Mouse (Mus musculus): ENCODE results near the gene Prpf6.

Gene Prpf6

DNA sequence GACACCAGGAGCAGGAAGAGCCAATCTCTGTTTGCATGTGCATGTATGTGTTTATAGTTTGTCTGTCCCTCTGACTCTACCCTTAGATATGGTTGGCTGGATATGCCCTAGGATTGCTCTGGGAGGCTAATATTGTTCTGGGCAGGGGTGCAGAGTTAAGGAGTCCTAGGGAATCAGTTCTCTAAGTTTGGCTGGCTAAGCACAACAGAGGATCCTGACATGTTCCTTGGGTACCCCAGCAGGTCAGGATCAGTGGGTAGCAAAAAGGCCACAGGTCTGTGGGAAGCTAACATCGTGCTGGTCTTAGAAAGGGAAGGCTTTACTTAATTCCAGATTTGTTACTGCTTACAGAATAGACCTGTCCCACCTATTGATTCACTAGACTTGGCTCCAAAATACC lies 12.0 kb upstream of the Prpf6 start:
- peak in 1 of 2 experiments; percentile 0 for DNase-seq (ENCODE audit: low spot score in 2 of 2)

DNA sequence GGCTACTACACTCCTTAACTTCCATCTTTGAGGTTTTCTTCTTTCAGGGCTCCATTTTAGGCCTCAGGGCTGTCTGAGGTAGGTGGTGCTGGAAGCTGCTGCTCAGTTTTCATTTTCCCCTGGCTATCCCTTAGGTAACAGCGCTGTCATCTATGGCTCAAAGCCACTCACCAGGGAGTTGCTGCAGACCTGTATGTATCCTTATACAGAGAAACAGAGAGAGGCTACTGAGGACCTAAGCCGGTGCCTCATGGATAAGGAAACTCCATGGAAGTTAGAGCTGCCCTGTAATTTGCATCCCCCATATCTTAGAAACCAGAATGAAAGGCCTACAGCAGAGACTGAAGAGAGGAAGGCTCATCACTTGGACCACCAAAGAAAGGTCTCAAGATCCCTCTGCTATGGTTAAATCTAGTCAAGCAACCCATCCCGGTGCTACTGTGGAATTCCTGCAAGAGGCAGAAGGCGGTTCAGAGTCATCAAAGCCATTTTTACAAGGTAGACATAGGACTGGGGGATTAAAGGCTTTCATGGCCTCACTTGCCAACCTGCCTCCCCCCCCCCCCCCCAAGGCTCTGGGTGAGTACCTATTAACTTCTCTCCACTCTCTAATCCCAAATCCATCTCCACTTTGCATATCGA lies 11.4 kb upstream of the Prpf6 start:
- peak in 1 of 2 experiments; percentile 0 for DNase-seq (ENCODE audit: low spot score in 2 of 2)

DNA sequence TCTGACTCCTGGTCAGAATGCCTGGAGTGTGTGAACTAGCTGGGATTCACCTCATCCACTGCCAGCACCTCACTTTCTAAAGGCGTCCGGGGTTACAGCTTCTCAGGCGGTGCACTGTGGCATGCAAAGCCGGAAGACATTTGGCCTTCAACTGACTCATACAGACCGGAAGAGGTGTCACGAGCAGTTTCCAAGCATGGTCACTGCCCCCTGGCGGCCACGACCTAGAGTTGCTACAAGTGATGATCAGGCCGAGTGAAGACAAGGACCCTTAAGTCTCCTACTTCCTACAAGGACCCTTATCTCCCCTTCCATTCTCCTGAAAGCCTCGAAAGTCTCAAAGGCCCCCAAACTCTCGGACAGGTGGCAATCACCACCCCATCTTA lies 10.7 kb upstream of the Prpf6 start:
- peak; percentile 83 to 87 for DNase-seq (ENCODE audit: low spot score in 2 of 2)

DNA sequence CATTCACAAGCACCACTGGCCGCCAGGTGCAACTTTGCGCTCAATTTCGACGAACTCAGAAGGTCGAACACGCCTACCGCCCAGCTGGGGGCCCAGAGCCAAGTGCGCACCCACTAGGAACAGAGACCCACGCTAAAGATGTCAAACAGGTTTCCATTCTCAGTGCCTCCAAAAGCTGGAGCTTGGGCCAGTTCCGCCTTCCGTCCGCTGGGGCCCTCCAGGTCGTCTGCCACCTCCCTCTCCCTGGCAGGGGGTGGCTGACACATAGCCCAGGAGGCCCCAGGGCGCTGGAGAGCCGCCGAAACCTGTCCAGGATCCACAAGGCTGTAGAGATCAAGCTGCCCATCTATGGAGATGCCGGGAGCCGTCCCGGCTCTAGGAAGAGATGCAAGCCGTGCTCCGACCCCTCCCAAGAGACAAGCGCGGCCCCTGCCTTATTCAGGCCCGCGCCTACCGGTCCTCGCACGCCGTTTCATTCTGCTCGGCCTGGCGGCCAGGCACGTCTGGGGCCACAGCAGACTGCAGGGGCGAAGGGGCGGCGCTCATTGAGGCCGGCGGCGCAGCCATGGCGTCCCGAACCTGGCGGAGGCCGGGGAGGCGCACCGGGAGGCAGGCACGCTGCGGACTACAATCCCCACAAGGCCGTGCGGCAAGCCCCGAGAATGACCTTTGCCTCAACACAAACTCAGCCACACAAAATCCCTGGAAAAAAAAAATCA lies 10.1 kb upstream of the Prpf6 start:
- peak; percentile 79 to 85 for DNase-seq (ENCODE audit: low spot score in 2 of 2)

DNA sequence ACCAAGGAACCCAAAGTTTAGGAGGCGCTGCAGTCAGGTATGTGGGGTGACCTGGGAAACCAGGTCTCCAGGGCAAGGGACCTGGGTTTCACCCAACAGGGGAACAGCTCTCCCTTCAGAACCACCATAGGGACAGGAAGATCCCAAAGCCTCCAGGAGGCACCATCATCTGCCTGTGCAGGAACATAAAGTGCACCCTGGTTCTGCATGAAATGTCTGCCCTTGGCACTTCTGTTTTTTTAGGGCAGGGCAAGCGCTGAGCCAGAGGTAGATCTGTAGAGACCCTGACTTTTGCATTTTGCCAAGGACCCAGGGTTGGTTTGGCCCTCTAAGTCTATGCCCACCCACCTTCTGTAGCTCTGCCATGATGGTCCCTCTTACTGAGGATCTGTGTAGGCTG lies 9.3 kb upstream of the Prpf6 start:
- DNase-seq (ENCODE audit: low spot score in 2 of 2), result no peak

DNA sequence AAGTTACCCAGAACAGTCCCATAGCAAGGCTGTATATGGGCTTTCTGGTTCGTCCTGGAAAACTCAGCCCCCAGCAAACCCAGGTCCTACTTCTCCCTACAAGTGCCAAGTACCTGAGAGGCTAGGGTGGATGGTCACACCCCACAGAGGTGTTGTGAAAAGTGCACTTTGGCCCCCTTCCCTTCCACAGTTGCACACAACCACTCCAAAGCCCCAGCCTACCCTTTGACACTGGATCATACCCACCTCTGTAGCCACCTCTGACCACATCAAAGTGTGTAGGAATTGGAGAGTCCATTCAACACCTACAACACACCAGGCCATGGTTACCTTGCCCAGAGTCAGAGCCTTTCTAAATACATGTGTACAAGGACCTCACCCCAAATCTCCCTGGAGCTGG lies 8.7 kb upstream of the Prpf6 start:
- DNase-seq (ENCODE audit: low spot score in 2 of 2), result no peak

DNA sequence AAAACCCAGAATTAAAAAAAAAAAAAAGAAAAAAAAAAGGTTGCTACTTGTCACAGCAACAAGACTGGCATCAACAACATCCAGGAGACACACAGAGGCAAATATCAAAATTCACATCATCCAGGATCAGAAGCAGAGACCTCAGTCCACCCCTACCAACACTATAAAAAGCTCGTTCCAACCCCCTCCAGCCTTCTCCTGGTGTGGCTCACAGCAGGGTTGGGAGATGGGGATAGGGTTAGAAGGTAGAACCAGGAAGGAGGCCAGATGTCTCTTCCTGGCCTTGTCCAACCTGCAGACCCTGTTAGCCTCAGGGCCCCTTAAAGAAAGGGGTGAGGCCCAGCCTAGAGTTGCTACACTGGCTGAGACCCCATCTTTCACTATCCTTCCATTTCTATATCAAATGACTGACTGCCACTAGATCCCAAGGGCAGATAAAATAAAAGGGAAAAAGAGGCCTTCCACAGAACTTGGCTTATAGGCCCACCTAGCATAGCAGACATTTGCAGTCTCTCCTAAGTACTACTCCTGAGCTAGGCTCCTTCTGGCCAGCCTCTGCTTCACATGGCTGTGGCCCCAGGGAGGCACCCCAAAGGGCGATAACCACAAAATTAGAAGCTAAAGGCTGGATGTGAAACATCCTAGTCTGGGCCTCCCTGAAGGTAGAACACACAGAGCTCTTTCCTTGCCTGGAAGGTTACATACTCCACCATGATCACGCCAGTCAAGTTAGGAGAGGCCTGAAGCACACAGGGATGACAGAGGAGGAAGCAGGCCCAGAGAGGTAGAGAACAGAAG lies 8.0 kb upstream of the Prpf6 start:
- DNase-seq (ENCODE audit: low spot score in 2 of 2), result no peak

DNA sequence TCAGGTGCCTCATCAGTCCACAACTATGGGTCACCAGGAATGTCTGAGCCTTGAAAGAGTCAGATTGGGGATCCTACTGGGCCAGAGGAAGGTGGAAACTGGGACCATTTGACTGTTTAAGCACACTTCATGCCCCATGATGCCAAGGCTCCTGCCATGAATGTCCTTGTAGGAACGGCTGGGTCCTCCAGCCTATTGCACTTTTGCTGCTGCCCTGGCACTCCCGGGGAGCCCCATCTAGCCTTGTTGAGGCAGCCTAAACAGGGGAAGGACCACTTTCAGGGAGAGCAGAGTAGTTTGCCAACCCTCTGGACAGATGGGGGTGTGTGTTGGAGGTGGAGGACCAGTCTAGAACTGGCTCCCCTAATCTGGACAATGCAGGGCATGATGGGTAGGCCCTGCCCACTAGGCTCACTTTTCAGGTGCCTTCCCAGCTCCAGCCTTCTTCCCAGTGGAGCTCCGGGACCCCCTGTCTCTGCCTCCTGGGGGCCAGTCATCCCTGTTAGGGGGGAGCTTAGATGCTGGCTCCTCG lies 7.2 kb upstream of the Prpf6 start, which contains the start of gene Uckl1:
Gene Uckl1, minus strand, starts transcription at position 482 of the 532 bp plus-strand sequence.
- no peak for DNase-seq (ENCODE audit: low spot score in 2 of 2)

DNA sequence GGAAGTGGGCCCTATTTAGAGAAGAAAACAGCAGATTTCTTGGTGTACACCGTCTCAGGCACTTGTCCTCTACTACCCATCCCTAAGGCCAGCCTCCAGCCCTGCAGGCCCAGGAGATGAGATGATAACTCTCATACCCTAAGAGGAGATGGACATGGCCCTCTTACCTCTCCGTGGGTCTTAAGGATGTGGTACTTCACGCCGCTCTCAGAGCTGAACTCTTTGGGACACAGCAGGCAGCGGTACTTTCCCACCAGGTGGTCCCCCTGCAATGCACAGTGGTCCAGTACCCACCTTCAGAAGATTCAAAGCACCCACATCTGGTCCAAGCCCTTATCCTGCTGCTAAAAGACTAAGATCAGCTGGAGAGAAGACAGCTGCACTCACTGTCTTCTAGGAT lies 6.2 kb upstream of the Prpf6 start:
- DNase-seq (ENCODE audit: low spot score in 2 of 2), result no peak

DNA sequence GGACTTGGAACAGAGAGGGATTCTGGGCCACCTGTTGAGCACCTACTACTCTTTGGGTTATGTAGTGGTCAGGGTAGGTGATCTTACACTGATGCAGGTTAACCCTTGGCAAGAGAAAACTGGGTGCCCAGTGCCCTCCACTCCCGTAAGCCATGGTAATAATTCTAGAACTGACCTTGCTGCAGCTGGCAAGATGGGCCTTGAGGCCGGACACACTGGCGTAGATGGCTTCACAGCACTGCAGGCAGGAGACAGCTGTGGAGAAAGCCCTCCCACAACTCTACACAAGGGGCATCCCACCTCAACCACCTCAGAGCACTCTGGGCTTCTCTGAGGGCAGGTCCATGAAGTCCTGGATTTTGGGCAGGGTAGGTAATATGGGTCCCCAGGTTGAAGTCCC lies 5.5 kb upstream of the Prpf6 start:
- no peak for DNase-seq (ENCODE audit: low spot score in 2 of 2)

DNA sequence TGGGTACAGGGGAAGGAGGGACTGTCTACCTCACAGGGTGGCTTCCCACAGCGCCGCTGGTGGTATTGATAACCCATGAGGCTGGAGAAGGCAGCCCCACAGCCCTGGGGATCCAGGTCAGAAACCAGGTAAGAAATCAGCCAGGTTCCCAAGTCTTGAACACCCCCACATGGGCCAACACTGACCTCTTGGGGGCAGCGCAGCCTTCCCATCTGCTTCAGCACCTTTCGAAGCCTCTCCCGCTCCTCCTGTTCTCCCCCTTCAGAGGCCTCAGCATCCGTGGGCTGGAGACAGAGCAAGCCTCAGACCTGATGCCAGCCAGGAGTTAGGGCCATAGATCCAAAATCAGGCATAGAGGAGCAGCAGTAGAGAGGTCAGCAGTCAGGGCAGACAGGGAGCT lies 3.9 kb upstream of the Prpf6 start:
- DNase-seq (ENCODE audit: low spot score in 2 of 2), result no peak

DNA sequence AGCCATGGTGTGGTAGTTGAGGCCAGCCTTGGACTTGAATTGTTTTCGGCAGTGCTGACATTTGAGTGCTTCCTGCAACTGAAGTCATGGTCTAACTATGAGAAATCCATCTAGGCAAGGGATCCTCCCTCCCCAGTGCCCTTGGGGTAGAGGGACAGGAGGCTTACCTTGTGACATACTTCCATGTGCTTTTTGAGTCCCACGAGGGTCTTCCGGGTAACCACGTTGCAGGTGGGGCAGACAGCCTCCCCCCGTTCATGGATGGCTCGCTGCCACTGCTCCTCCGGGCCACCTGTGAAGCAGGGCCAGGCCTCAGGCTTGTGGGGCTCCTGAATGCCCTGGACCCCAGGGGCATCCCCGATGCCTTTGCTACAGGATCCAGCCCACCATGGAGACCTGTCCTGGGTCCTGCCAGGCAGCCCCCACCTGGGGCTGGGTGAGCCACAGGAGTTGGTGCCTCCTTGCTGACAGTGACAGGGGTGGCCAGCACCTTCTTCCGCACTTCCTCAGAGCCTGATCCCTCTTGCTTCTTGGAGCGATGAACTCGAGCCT lies 3.4 kb upstream of the Prpf6 start:
- DNase-seq (ENCODE audit: low spot score in 2 of 2), result peak in 1 of 2 experiments; percentile 0

DNA sequence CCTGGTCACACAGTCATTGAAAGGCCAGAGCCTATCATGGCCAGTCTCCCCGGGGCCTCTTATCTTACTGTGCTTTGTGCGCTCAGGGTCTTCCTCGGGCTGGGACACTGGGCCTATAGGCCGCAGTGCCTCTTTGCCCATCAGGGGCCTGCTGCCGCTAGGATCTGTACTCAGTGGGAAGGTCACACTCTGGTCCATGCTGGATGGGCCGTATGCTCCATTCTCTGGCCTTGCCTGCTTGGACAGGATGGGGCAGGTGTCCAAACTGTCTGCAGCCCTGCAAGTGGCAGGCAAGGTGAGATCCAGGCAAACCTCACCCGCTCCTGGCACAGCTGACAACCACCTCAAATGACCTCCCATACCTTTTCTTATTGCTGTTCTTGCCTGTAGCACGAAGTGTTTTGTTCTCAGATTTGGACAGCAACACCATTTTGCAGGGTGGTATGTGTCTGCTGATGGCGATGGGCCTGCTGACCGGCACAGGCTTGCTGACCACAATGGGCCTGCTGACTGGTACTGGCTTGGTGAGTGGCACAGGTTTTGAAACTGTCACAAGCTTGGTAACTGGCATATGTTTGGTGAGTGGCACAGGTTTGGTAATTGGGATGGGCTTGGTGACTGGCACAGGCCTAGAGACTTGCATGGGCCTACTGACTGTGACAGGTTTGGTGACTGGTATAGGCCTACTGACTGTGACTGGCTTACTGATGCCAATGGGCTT lies 2.5 kb upstream of the Prpf6 start:
- peak in 1 of 2 experiments; percentile 0 for DNase-seq (ENCODE audit: low spot score in 2 of 2)

DNA sequence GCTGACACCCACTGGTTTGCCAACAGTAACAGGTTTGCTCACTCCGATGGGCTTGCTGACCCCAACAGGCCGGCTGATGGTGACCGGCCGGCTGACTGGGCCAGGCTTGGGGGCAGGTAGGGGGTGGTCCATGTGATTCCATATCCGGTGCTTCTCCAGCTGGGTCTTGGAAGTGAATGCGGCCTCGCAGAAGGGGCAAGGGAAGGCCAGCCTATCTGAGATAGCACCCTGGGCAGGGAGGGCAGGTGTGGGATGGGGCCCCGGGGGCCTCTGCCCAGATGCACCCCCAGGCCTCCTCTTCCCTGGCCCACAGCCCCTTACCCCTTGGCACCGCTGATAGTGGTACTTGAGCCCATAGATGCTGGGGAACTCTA lies 1.9 kb upstream of the Prpf6 start:
- DNase-seq (ENCODE audit: low spot score in 2 of 2), result no peak

DNA sequence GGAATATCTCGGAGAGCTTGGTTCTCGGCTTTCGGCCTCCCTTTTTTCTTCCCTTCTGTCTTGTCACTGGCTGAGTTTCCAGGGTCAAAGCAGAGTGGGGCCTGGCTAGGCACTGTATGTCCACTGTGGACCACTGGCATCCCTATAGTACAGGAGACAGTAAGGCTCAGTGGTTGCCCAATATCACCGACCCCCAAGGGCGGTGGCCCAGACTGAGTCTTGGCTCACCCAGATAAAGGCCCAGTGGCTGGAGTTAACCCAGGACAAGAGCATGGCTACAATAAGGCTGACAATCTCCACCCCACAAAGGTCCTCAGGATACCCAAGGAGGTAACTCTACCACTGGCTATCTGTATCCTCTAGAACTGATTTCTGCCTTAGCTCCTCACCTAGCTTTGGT lies 1.2 kb upstream of the Prpf6 start:
- no peak for DNase-seq (ENCODE audit: low spot score in 2 of 2)

DNA sequence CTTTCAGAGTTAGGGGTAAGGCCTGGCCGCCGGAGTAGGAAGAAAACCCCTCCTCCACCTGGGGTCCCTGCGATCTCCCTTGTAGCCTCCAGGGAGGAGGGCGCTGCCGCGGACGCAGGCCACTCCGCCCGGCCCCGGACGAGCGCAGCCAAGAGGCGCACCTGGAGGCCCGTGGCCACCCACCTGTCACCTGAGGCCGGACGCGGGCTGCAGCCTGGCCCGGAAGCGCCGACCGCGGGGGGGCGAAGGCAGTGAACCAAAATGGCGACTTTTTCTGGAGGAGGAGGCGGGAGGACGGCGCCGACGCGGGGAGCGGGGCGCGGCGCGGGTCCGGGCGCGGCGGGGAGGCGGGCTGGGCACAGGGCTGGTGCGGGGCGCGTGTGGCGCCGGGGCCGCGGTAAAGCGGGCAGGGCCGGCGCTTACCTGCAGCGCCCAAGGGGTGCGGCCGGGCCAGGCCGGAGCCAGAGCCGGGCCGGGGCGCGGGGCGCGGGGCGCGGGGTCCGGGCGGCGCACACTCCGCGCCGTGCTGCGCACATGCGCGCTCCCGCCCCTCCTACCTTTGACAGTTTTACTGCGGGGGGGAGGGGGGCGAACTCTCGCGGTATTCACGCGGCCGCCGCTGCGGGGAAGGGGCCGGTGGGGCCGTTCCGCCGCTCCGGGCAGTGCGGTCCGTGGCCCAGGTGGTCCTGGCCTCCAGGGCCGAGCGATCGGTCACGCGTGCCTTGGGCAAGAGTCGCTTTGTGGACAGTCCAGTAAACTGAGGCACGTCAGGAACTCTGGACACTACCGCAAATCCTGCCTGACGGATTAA lies 768 bp downstream of the Prpf6 start, which contains the start of gene Zfp512b:
Gene Zfp512b, minus strand, starts transcription at position 573 of the 811 bp plus-strand sequence.
- DNase-seq (ENCODE audit: low spot score in 2 of 2), result peak in 1 of 2 experiments; percentile 41

DNA sequence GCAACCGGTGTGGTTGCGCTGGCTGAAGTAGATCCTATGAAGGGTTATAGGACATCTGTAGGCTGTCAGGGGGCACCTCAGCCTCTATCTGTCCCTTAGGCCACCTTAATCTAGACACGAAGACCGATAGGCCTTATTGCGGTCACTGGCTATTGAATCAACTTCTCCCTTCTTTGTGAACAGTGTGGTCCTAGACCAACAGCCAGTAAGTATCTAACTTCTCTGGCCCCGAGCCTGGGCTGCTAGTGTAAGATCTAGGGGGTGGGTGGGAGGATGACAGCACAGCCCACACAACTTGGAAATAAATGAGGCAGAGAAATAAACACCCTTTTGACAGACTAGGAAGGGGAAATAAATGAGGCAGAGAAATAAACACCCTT lies 1.4 kb downstream of the Prpf6 start:
- no peak for DNase-seq (ENCODE audit: low spot score in 2 of 2)

DNA sequence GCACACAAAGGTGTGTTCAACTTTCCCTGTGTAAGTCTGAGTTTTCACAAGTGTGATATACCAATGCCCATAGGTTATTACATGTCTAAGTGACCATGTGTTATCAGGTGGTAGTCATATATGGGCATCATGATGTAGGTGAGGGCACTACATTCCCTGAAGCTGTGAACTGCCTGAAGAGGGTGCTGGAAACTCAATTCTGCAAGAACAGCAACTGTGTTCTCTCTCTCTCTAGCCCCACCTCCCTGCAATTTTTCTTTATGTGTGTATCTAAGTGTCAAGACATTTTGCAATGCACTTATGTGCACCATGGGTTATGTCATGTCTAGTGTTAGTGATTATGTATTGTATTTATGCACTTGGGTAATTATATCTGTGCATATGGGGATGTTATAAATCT lies 2.3 kb downstream of the Prpf6 start:
- DNase-seq (ENCODE audit: low spot score in 2 of 2), result no peak

DNA sequence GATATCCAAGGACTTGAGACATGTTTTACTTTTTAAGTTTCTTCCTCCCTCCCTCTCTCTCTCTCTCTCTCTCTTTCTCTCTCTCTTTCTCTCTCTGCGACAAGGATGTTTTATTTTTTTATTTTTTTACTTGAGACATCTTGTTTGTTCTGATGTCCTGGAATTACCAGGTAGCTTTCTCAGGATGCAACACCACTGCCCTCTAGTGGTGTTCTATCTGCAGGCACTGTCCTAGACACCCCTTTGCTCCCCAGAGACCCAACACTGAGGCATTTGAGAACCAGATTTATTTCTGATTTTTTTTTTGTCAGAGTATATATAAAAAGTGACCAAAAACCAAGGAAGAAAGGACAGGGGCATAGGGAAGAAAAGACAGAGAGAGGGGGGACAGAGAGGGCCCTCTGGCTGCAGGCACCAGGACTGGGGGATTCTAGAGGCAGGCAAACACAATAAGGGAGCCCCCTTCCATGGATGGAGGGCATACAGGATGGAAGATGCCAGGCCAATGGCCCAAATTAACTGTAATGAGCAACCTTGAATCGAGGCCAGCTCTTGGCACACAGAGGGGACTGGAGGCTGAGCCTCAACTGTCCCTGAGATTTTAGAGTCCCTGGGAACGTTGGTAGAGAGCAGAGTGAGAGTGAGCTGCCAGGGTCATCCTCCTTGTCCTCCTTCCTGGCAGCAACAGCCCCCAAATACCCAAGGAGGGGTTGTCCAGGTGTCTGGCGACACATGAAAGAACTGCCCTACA lies 3.5 kb downstream of the Prpf6 start:
- DNase-seq (ENCODE audit: low spot score in 2 of 2), result no peak

Data from heart, adult 9 months (tissue).